Mouse (Mus musculus) G1E (cell line): ENCODE results near the gene Wwc2.

ENCODE experiments used
- CTCF ChIP-seq: IDR thresholded peaks from 2 replicates; pipeline ENCODE4 v1.5.1; 2012; ENCODE audit warnings: low read depth, low read length, inconsistent platforms, mixed read lengths
- GATA1 ChIP-seq: IDR thresholded peaks from 2 replicates; pipeline ENCODE4 v1.6.1; 2012; ENCODE audit warnings: borderline replicate concordance, low read length, inconsistent platforms, mixed read lengths
- GATA2 ChIP-seq: IDR thresholded peaks from 2 replicates; pipeline ENCODE4 v1.6.1; 2012; ENCODE audit warnings: low read depth, low read length, inconsistent platforms, borderline replicate concordance
- POLR2AphosphoS5 ChIP-seq: IDR thresholded peaks from 2 replicates; pipeline ENCODE4 v1.6.1; 2012; ENCODE audit warnings: low read depth, low read length, inconsistent platforms; ENCODE audit not compliant: insufficient replicate concordance

GRCm38 (mm10) chr8:47971121-47971520 is 19.6 kb downstream of the Wwc2 start:
- TF ChIP-seq CTCF (no peak), GATA1 (no peak), GATA2 (no peak), POLR2AphosphoS5 (no peak)
